In the genomic region with DNA sequence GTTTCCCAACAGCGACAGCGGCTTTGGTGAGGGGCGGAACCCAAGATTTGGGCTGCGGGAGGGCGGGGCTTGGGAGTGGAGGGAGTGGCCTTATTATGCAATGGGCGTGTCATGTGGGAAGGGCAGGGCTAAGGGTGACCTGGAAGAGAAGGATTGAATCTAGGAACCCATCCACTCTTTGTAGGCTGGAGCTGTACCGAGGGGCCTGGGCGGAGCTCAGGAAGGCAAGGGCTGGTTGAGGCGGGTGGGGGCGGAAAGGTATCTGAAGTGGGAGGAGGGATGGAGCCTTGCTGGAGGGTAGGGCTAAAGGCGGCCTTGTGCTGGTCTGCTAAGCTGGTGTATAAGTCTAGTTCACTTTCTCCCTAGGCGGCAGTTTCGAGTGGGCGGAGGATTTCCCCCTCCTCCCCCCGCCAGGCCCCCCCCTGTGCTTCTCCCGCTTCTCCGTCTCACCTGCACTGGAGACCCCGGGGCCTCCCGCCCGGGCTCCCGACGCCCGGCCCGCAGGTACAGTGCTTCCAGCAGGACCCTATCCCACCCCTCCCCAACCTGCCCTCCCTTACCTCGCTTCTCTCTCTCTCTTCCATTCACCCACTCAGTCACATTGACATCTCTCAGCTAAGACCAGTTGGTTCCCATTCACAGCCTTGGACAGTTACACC, we compare ENCODE assay signal across 7 mouse cellular contexts. TPM values are rescaled to one million over a fixed set of nuclear protein-coding genes. Genes with fewer than 3 reads are reported as not detected.
DNase-seq lines count a peak whose midpoint lies in the region; ATAC-seq lines count a peak whose summit lies in the region.

No protein-coding gene starts in this region.

- H3K27me3 ChIP-seq in forebrain, embryonic 12.5 days: peaks cover 48% of the 10 kb centered on the region
- H3K27me3 ChIP-seq in stomach, embryonic 16.5 days (ENCODE audit: control insufficient read depth, insufficient read depth, low read length): peaks cover 10% of the 10 kb centered on the region

- peaks cover 40% of the 10 kb centered on the region for H3K36me3 ChIP-seq in forebrain, embryonic 12.5 days (replicated peaks)
- no peaks in the 10 kb centered on the region for H3K36me3 ChIP-seq in macrophage (ENCODE audit: inconsistent target)
- H3K36me3 ChIP-seq in stomach, embryonic 16.5 days (ENCODE audit: control insufficient read depth, insufficient read depth, low read length): no peaks in the 10 kb centered on the region

- peak; percentile 38 for ATAC-seq in CD4-positive, CD25-positive, alpha-beta regulatory T cell, adult 4 months
- no peak for ATAC-seq in forebrain, embryonic 12.5 days (ENCODE audit: low FRiP score)
- peak; percentile 65 for ATAC-seq in stomach, embryonic 16.5 days (ENCODE audit: insufficient read depth, low FRiP score)

- 19% methylated on average over 23 of the region's 25 CpGs for WGBS in forebrain, embryonic 12.5 days
- under 1% methylated on average over 25 of the region's 25 CpGs for WGBS in macrophage (ENCODE audit: missing documents)
- WGBS in stomach, embryonic 16.5 days: 13% methylated on average over 25 of the region's 25 CpGs

- DNase-seq in NIH3T3 (ENCODE audit: low read depth): peak; percentile 24
- DNase-seq in kidney, postnatal 10 days: peak; percentile 65
- DNase-seq in layer of hippocampus, adult 9-10 months (ENCODE audit: low spot score): no peak

- peak overlapping the region; percentile 17; the same call in 1 of the 2 replicates for H3K9ac ChIP-seq in forebrain, embryonic 12.5 days
- peak overlapping the region; percentile 62 for H3K9ac ChIP-seq in stomach, embryonic 16.5 days (ENCODE audit: low read length)

- H3K4me2 ChIP-seq in forebrain, embryonic 12.5 days: no peak overlapping the region
- H3K4me2 ChIP-seq in stomach, embryonic 16.5 days (ENCODE audit: low read depth, low read length): peak overlapping the region; percentile 58

- peak overlapping the region; percentile 42; the same call in 1 of the 2 replicates for H3K27ac ChIP-seq in forebrain, embryonic 12.5 days
- no peak overlapping the region for H3K27ac ChIP-seq in macrophage
- peak overlapping the region; percentile 31; the same call in 1 of the 2 replicates for H3K27ac ChIP-seq in stomach, embryonic 16.5 days (ENCODE audit: low read length)

- H3K4me3 ChIP-seq in forebrain, embryonic 12.5 days (replicated peaks): no peak overlapping the region
- H3K4me3 ChIP-seq in macrophage (ENCODE audit: inconsistent target): peak overlapping the region; percentile 23
- H3K4me3 ChIP-seq in stomach, embryonic 16.5 days (replicated peaks; ENCODE audit: low read length): peak overlapping the region; percentile 30

- no peaks in the 10 kb centered on the region for H3K79me2 ChIP-seq in macrophage (ENCODE audit: inconsistent target)

- no peaks in the 10 kb centered on the region for H3K9me3 ChIP-seq in forebrain, embryonic 12.5 days
- H3K9me3 ChIP-seq in stomach, embryonic 16.5 days (replicated peaks; ENCODE audit: control insufficient read depth, low read length): no peaks in the 10 kb centered on the region

- H3K4me1 ChIP-seq in forebrain, embryonic 12.5 days: peaks cover 28% of the 10 kb centered on the region
- peaks cover 22% of the 10 kb centered on the region for H3K4me1 ChIP-seq in stomach, embryonic 16.5 days (ENCODE audit: control insufficient read depth, insufficient read depth, low read length)

RNA-seq across cellular contexts. Expression of a gene that starts 13.7 kb away (rescaled TPM):
- 10 to 100 TPM; 20.8 to 21.4 TPM for polyA plus RNA-seq in CD4-positive, CD25-positive, alpha-beta regulatory T cell, adult 4 months (2017; shearing (Covaris generic))
- polyA plus RNA-seq in forebrain, embryonic 12.5 days (2016; fragmentation: Nextera tagmentation; extraction: Ambion mirVana): 275 and 276 TPM in 2 replicates
- total RNA-seq in macrophage (2018; cell fraction: chromatin; rRNA removed): 100 to 1,000 TPM in 1 of 26 experiments, 10 to 100 TPM in 25; 40.9 to 103 (median 64.7) TPM
- 10 to 100 TPM; 45.3 to 73.2 (median 59.6) TPM for total RNA-seq in macrophage (2018; cell fraction: cytosol; rRNA removed)
- total RNA-seq in macrophage (2018; cell fraction: nucleus; rRNA removed): 10 to 100 TPM; 40.4 to 93.8 (median 58.8) TPM
- polyA plus RNA-seq in macrophage (2018): 42.8 to 66.2 TPM (median 50.0 TPM) in 3 replicates
- polyA plus RNA-seq in stomach, embryonic 16.5 days (2015; fragmentation: Nextera tagmentation; extraction: Ambion mirVana): 75.6 and 82.6 TPM in 2 replicates

RNA-seq across cellular contexts. Expression of a gene that starts 16.2 kb away (rescaled TPM):
- 1 to 10 TPM; 3.1 to 5.2 TPM for polyA plus RNA-seq in CD4-positive, CD25-positive, alpha-beta regulatory T cell, adult 4 months (2017; shearing (Covaris generic))
- 1.5 and 1.9 TPM in 2 replicates for polyA plus RNA-seq in forebrain, embryonic 12.5 days (2016; fragmentation: Nextera tagmentation; extraction: Ambion mirVana)
- total RNA-seq in macrophage (2018; cell fraction: chromatin; rRNA removed): 1 to 10 TPM in 1 of 26 experiments, not detected in 25; 2.8 TPM
- total RNA-seq in macrophage (2018; cell fraction: cytosol; rRNA removed): under 1 TPM in 18 of 26 experiments, not detected in 8; 0.13 to 0.99 (median 0.32) TPM
- not detected for total RNA-seq in macrophage (2018; cell fraction: nucleus; rRNA removed)
- 0.55 to 1.1 TPM (median 0.56 TPM) in 3 replicates for polyA plus RNA-seq in macrophage (2018)
- 32.7 and 46.5 TPM in 2 replicates for polyA plus RNA-seq in stomach, embryonic 16.5 days (2015; fragmentation: Nextera tagmentation; extraction: Ambion mirVana)

RNA-seq across cellular contexts. Expression of a gene that starts 17.1 kb away (rescaled TPM):
- polyA plus RNA-seq in CD4-positive, CD25-positive, alpha-beta regulatory T cell, adult 4 months (2017; shearing (Covaris generic)): not detected
- 10.2 and 10.8 TPM in 2 replicates for polyA plus RNA-seq in forebrain, embryonic 12.5 days (2016; fragmentation: Nextera tagmentation; extraction: Ambion mirVana)
- total RNA-seq in macrophage (2018; cell fraction: chromatin; rRNA removed): 1 to 10 TPM in 1 of 26 experiments, under 1 TPM in 5, not detected in 20; 0.16 to 1.1 (median 0.24) TPM
- total RNA-seq in macrophage (2018; cell fraction: cytosol; rRNA removed): under 1 TPM in 14 of 26 experiments, not detected in 12; under 0.01 to 0.06 (median 0.04) TPM
- total RNA-seq in macrophage (2018; cell fraction: nucleus; rRNA removed): under 1 TPM in 3 of 26 experiments, not detected in 23; 0.10 to 0.36 (median 0.12) TPM
- polyA plus RNA-seq in macrophage (2018): 0.04 to 0.06 TPM in 2 of 3 replicates, not detected in the other
- polyA plus RNA-seq in stomach, embryonic 16.5 days (2015; fragmentation: Nextera tagmentation; extraction: Ambion mirVana): 0.53 and 0.99 TPM in 2 replicates

RNA-seq across cellular contexts. Expression of a gene that starts 23.9 kb away (rescaled TPM):
- not detected for polyA plus RNA-seq in CD4-positive, CD25-positive, alpha-beta regulatory T cell, adult 4 months (2017; shearing (Covaris generic))
- 0.73 and 0.95 TPM in 2 replicates for polyA plus RNA-seq in forebrain, embryonic 12.5 days (2016; fragmentation: Nextera tagmentation; extraction: Ambion mirVana)
- not detected for total RNA-seq in macrophage (2018; cell fraction: chromatin; rRNA removed)
- not detected for total RNA-seq in macrophage (2018; cell fraction: cytosol; rRNA removed)
- under 1 TPM in 1 of 26 experiments, not detected in 25; 0.25 TPM for total RNA-seq in macrophage (2018; cell fraction: nucleus; rRNA removed)
- not detected in 3 replicates for polyA plus RNA-seq in macrophage (2018)
- 0.91 and 0.98 TPM in 2 replicates for polyA plus RNA-seq in stomach, embryonic 16.5 days (2015; fragmentation: Nextera tagmentation; extraction: Ambion mirVana)

RNA-seq across cellular contexts. Expression of a gene that starts 30.1 kb away (rescaled TPM):
- 10 to 100 TPM; 26.2 to 36.3 TPM for polyA plus RNA-seq in CD4-positive, CD25-positive, alpha-beta regulatory T cell, adult 4 months (2017; shearing (Covaris generic))
- polyA plus RNA-seq in forebrain, embryonic 12.5 days (2016; fragmentation: Nextera tagmentation; extraction: Ambion mirVana): 55.5 and 60.0 TPM in 2 replicates
- 10 to 100 TPM in 1 of 26 experiments, 1 to 10 TPM in 25; 1.3 to 13.0 (median 5.9) TPM for total RNA-seq in macrophage (2018; cell fraction: chromatin; rRNA removed)
- total RNA-seq in macrophage (2018; cell fraction: cytosol; rRNA removed): 1 to 10 TPM; 4.4 to 8.9 (median 6.5) TPM
- total RNA-seq in macrophage (2018; cell fraction: nucleus; rRNA removed): 10 to 100 TPM in 2 of 26 experiments, 1 to 10 TPM in 24; 3.9 to 28.1 (median 5.4) TPM
- polyA plus RNA-seq in macrophage (2018): 4.9 to 28.9 TPM (median 5.3 TPM) in 3 replicates
- polyA plus RNA-seq in stomach, embryonic 16.5 days (2015; fragmentation: Nextera tagmentation; extraction: Ambion mirVana): 50.3 and 53.7 TPM in 2 replicates
